Mouse (Mus musculus): Measurements from ENCODE around the gene Sgsm1.
A peak's percentile ranks its signal among the peaks of the same experiment; 100 is the strongest.

Sgsm1 gene

GRCm38 (mm10) chr5:113286048-113286447, 24.5 kb downstream of the Sgsm1 start:
- no peak for DNase-seq (ENCODE audit: low read depth in 1 of 2, low spot score in 2 of 2)

GRCm38 (mm10) chr5:113285541-113285940, 25.0 kb downstream of the Sgsm1 start:
- DNase-seq (ENCODE audit: low read depth in 1 of 2, low spot score in 2 of 2) = no peak

GRCm38 (mm10) chr5:113283726-113284125, 26.9 kb downstream of the Sgsm1 start:
- no peak for DNase-seq (ENCODE audit: low read depth in 1 of 2, low spot score in 2 of 2)

- no peak for DNase-seq (ENCODE audit: low read depth in 1 of 2, low spot score in 2 of 2)
Measured at GRCm38 (mm10) chr5:113281557-113281956, 29.0 kb downstream of the Sgsm1 start.

- DNase-seq (ENCODE audit: low read depth in 1 of 2, low spot score in 2 of 2) = no peak
Measured at GRCm38 (mm10) chr5:113280138-113280856, 30.3 kb downstream of the Sgsm1 start.

- no peak for DNase-seq (ENCODE audit: low read depth in 1 of 2, low spot score in 2 of 2)
Measured at GRCm38 (mm10) chr5:113275839-113276238, 34.7 kb downstream of the Sgsm1 start.

GRCm38 (mm10) chr5:113271207-113271811, 39.3 kb downstream of the Sgsm1 start:
- DNase-seq (ENCODE audit: low read depth in 1 of 2, low spot score in 2 of 2) = no peak

- no peak for DNase-seq (ENCODE audit: low read depth in 1 of 2, low spot score in 2 of 2)
Measured at GRCm38 (mm10) chr5:113270043-113270442, 40.5 kb downstream of the Sgsm1 start.

- DNase-seq (ENCODE audit: low read depth in 1 of 2, low spot score in 2 of 2) = no peak
Measured at GRCm38 (mm10) chr5:113268246-113268645, 42.3 kb downstream of the Sgsm1 start.

- DNase-seq (ENCODE audit: low read depth in 1 of 2, low spot score in 2 of 2) = no peak
Measured at GRCm38 (mm10) chr5:113265637-113266036, 44.9 kb downstream of the Sgsm1 start.

- no peak for DNase-seq (ENCODE audit: low read depth in 1 of 2, low spot score in 2 of 2)
Measured at GRCm38 (mm10) chr5:113250806-113251205, 59.8 kb downstream of the Sgsm1 start.

- DNase-seq (ENCODE audit: low read depth in 1 of 2, low spot score in 2 of 2) = no peak
Measured at GRCm38 (mm10) chr5:113249263-113249930, 61.2 kb downstream of the Sgsm1 start.

GRCm38 (mm10) chr5:113230196-113230595, 80.4 kb downstream of the Sgsm1 start:
- no peak for DNase-seq (ENCODE audit: low read depth in 1 of 2, low spot score in 2 of 2)

GRCm38 (mm10) chr5:113226632-113227102, 83.9 kb downstream of the Sgsm1 start, which contains the start of gene Tmem211:
Gene Tmem211, plus strand, starts transcription at chr5:113226909.
- DNase-seq (ENCODE audit: low read depth in 1 of 2, low spot score in 2 of 2) = peak in 1 of 2 experiments; percentile 17

- no peak for DNase-seq (ENCODE audit: low read depth in 1 of 2, low spot score in 2 of 2)
Measured at GRCm38 (mm10) chr5:113225686-113226435, 84.7 kb downstream of the Sgsm1 start.

GRCm38 (mm10) chr5:113225271-113225670, 85.3 kb downstream of the Sgsm1 start:
- no peak for DNase-seq (ENCODE audit: low read depth in 1 of 2, low spot score in 2 of 2)

- DNase-seq (ENCODE audit: low read depth in 1 of 2, low spot score in 2 of 2) = no peak
Measured at GRCm38 (mm10) chr5:113223888-113224287, 86.7 kb downstream of the Sgsm1 start.

GRCm38 (mm10) chr5:113221147-113221865, 89.3 kb downstream of the Sgsm1 start, which contains the start of gene 2900026A02Rik:
Gene 2900026A02Rik, minus strand, starts transcription at chr5:113221236.
- peak in 1 of 2 experiments; percentile 16 for DNase-seq (ENCODE audit: low read depth in 1 of 2, low spot score in 2 of 2)

GRCm38 (mm10) chr5:113220383-113221146, 90.0 kb downstream of the Sgsm1 start:
- DNase-seq (ENCODE audit: low read depth in 1 of 2, low spot score in 2 of 2) = no peak

GRCm38 (mm10) chr5:113219876-113220275, 90.7 kb downstream of the Sgsm1 start:
- no peak for DNase-seq (ENCODE audit: low read depth in 1 of 2, low spot score in 2 of 2)

All from monocyte, adult 2 months (primary cell).